Mouse (Mus musculus): Measurements from ENCODE around the gene Amotl1.

GRCm38 (mm10) chr9:14520971-14521670 is 123.7 kb downstream of the Amotl1 start:
- TF ChIP-seq CTCF (IDR thresholded peaks at IDR 0.05; ENCODE audit: low read depth, low read length) (no peak), GATA1 (IDR thresholded peaks at IDR 0.05; ENCODE audit: borderline replicate concordance, low read length) (no peak), TAL1 (conservative IDR thresholded peaks at IDR 0.05; ENCODE audit: low read depth, low read length) (no peak), POLR2AphosphoS5 (IDR thresholded peaks at IDR 0.05; ENCODE audit: insufficient replicate concordance, low read depth, low read length) (no peak)

All from G1E (cell line).